Mouse (Mus musculus) neutrophil, adult 5-6 weeks (primary cell): ENCODE data around the gene Chrm1. TPM values are rescaled to one million over a fixed set of nuclear protein-coding genes. Genes with fewer than 3 reads are reported as not detected.

ENCODE experiments used
- ATAC-seq: fragments of 151-379, 151-347 bp; 2 replicates; pipeline ENCODE4 v1.8.0; 2017; ENCODE audit warnings: mild to moderate bottlenecking, moderate TSS enrichment; ENCODE audit not compliant: insufficient number of reproducible peaks, poor library complexity, low FRiP score, severe bottlenecking; ENCODE audit errors: extremely low read depth
- total RNA-seq: library from RNA; stranded (forward); fragments of 200-1000 nt; gene quantifications from 2 replicates; pipeline ENCODE4 v1.2.3, GENCODE M21; 2017

Chrm1 gene
- total RNA-seq, 1 experiment from 2014 or later, result not detected

DNA sequence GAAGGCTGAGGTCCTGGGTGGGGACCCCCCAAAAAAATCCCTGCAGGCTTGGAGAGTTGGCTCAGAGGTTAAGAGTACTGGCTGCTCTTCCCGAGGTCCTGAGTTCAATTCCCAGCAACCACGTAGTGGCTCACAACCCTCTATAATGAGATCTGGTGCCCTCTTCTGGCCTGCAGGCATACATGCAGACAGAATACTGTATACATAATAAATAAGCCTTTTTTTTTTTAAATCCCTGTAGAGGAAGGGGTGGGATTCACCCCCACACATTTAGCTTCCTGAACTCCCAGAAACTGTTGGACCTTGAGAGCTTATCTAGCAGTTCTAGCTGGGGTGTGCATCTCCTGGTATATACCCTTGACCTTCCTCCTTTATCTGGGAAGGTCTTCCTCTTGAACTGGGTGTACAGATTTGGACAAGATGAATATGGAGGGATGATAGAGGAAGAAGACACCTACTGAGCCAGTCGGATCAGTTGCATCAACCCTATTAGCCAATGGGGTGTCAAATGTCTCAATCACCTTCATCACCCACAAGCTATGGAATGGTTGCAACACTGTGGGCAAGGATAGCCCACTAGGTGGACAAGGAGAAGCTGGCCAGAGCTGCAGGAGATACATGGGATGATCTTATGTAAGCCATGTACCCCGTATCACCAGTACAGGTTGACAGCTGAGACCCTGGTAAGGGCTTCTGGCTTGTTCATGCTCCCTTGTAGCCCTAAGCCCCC lies 18.2 kb downstream of the Chrm1 start:
- no peak for ATAC-seq

DNA sequence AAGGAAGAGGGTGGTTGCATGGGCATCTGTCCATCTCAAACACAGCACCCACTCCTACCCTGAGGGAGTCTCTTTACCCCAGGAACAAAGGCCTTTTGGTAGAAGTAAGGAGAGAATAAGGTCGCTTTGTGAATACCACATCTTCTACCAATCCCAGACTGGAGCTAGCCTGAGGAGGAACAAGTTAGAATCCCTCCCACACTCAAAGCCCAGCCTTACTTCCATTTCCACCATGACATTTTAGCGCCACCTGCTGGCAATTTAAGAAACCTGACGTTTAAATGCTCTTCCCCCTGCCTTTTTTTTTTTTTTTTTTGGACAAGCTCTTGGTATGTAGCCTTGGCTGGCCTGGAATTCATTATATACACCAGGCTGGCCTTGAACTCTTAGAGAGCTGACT lies 19.4 kb downstream of the Chrm1 start:
- peak; percentile 51 for ATAC-seq

DNA sequence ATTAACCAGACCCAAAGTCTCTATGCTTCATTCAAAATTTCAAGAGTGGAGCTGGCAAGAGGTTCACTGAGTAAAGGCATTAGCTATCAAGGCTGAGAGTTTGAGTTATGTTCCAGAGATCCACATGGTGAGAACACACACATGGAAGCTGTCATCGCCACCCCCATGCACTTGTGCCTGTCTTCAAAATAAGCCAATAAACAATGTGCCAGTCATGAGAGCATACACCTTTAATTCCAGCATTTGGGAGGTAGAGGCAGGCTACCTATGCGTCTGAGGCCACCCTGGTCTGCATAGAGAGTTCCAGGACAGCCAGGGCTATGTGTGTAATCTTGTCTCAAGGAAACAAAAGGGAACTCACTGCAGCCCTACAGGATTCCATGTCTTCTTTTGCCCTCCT lies 20.0 kb downstream of the Chrm1 start:
- ATAC-seq, result no peak

DNA sequence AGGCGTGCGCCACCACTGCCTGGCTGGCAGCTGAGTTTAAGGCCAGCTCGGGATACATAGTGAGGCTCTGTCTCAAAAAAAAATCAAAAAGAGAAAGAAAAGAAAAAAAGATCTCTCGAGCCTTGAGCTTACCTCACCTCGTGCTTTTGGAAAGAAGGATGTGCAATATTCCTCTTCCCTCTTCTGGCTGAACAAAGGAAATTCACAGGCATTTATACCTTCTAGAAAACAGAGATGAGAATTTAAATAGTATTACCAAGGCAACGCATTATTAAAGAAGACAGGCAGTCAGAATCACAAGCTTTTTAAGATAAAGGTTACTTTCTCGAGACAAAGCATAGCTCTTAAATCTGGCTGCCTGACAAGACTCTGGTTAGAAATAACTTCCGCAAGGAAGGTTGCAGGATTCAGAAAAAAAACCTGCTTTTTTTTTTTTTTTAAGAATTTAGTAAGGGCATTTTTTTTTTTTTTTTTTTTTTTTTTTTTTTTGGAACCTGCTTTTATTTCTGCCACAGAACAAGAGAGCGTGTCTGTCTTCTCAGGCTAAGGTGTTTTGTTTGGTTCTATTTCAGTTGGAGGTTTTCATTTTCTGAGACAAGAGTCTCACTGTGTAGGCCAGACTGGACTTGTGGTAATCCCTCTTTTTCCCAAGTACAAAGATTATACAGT lies 28.4 kb downstream of the Chrm1 start:
- no peak for ATAC-seq

DNA sequence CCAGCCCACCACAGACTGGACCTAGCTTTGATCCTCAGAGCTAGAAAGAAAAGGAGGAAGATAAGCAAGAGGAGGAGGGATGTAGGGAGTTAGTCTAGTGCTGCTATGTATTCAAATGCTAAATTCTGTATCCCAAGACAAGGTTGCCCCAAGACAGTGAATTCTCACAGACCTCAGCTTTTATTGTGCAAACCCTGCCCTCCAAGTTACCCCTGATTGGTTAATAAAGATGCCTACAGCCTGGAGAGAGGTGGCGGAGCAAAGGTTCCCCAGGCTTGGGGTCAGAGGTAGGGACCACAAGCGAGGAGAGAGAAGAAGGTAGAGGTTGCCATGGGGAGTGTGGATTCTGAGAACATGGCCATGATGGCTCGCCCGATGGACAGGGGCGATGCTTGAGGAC lies 29.2 kb downstream of the Chrm1 start:
- no peak for ATAC-seq

DNA sequence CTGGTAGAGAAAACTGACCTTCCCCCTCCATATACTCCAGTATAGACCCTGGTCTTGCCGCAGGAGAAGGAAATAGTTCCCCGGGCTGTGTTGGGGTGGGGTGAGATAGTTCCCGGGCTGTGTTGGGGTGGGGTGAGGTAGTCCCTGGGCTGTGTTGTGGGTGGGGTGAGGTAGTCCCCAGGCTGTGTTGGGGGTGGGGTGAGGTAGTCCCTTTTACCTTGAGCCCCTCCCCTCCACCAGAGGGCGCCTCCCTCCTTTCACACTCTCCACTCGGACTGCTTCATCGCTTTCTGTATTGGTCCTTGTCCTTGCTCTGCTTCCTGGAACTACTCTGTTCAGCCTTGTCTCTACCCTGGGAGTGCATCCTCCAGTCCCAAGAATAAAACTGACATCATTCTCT lies 31.7 kb downstream of the Chrm1 start:
- peak; percentile 63 for ATAC-seq

DNA sequence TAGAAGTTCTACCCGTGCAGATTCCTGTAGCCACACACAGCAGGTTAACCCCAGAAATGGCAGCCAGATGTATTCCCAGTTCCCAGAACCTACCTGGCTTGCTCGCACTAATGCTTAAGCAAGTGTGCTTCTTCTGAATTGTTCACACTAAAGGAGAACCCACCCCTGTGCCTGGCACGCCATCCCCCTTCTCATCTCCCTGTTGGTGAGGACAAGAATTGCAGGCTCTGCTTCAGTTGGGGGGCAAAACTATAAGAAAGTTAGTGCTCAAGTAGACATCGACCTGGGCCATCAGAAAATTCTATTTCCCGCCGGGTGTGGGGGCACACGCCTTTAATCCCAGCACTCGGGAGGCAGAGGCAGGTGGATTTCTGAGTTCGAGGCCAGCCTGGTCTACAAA lies 36.1 kb downstream of the Chrm1 start:
- ATAC-seq, result no peak

DNA sequence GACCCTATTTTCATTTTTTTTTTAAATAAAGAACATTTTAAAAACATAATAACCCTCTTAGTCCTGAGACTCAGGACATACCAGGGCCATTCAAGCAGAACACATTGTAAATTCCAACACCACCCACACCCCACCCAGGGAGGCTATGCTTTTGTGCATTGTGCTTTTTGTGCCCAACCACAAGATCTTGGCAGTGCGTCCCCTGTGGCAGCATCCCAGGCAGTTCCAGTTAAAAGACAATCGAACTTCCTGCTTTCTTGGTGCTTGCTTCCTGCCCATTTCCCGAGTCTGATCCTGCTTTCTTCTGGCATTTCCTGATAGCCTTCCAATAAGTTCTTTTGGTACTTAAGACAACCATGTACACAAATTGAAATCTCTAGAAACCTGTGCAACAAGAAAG lies 38.9 kb downstream of the Chrm1 start:
- ATAC-seq, result no peak

DNA sequence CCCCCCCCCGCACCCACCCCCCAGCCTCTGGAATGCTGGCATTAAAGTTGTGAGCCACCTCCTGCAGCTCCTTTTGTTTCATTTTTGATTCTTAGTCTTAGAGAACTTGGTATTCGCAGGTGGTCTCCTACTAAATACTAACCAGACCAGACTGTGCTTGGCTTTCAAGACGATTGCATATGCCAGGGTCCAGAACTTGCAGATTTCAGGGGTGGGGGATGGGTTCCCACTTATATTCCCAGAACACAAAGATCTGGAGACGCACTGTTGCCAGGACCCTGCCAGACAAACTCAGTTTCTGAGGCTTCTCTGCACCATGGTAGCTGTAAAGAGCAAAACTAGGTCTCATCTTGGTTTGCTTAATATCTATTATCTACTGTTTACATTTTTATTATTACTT lies 40.0 kb downstream of the Chrm1 start:
- no peak for ATAC-seq

DNA sequence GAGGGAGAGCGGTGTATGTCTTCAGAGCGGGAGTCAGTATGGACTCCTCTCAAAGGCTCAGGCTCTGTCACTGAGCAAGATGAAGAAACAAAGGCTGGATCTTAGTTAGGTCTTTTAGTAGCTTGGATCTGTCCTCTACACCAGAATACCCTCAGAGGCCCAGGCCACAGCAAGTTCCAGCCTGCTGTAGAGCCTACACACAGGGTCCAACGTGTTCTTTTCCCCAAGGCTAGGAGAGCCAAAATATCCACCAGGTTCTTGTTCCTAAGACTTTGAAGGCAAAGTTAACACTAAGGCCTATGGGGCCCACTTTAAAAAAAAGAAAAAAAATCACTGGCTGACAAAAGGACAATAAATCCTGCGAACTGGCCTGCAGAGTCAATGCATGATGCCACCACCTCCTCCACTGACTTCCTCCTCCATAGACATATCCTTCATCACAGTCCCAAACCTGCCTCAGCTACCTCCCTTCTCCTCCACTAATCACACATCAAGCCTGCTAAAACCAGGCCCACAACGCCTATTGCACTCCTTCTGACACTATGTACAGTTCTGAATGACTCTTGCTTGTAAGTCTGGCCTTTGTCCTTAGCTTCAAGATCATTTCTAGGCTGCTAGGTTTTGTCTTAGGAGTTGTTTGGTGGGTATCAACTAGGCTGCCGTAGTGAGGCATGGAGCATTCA lies 41.6 kb downstream of the Chrm1 start:
- ATAC-seq, result no peak

DNA sequence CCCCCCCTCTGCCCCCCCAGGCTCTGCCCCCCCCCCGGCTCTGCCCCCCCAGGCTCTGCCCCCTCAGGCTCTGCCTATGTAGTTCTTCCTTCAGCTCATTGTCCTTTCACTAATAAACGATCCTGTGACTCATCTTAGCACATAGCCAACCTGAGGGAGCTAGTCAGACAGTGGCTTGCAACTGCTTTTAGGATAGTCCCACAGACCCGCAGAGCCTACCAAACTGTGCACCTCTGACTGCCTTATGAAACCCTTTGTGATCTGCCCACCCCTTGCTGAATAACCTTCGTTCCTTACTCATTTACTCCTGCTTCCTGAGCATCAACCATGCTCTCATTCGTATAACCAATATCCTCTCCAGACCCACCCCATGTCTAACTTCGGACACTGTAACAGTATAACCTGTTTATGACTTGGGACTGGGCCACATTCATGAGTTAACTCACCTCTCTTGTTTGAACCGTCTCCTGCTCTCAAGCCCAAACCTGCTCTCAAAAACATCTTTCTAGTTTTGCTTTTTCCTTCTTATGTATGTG lies 42.6 kb downstream of the Chrm1 start:
- ATAC-seq, result no peak

DNA sequence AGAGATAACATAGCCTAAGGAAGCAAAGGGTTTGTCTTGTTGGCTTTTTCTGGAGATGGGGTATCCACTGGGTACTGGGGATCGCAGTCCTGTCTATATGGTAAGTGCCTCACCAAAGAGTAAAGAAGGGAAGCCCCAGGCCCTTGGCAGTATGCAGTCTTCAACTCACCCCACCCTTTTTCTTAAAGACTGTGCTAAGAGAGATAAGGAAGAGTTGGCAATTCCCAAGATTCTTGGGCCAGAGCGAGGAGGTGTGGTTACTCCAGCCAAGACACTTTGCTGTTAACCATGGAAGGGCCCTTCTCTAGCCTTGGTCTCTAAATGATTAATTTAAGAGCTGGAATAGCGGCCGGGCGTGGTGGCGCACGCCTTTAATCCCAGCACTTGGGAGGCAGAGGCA lies 43.3 kb downstream of the Chrm1 start:
- ATAC-seq, result no peak

DNA sequence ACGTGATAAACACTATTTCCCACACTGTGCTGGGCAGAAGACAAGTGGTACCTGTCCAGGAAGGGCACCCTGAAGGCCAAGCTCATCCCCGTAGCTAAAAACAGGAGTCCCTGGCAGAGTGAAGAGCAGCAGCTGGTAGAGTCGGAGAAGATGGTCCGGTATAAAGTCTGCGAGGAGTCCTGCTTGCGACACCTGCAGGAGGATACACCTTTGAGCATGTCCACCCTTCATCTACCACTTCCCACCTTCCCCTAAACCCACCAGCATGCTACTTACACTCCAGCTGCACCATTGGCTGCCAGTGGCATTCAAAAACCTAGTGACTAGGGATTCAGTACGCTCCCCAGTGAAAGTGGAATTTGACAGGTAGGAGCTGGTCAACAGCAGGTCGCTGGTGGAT lies 45.4 kb downstream of the Chrm1 start:
- ATAC-seq, result no peak

DNA sequence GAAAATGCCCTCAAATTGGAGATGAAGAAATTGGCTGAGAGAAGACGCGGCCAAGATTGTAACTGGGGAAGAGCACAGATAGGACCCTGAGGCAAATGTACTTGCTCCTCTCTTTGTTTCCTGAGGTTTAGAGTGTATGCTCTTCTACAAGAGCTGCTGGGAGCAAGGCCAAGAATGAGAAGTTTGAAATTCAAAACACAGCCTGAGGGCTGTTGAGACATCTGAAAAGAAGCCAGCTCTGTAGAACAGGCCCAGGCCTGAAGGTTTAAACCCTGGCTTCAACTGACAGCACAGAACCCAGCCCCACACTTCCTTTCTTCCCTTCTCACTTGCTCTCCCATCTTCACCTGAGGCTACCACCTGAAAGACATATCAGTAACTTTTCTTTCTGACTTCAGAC lies 46.5 kb downstream of the Chrm1 start:
- no peak for ATAC-seq

DNA sequence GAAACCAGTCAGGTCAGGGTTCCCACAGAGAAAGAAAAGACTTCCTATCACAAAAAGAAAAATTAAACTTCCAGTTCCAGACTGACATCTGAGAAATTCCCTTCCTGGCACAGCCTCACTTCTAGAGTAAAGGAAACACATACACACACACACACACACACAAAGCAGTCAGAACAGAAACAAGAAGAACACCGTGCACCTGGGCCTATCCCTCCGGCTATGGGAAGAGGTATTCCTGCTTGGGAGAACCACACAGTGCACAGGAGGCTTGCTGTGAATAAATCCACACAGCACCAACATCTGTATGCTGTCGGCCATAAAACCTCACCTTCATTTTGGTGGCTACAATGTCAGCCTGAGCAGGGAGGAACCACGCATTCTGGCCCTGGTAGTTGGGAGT lies 47.9 kb downstream of the Chrm1 start:
- no peak for ATAC-seq

DNA sequence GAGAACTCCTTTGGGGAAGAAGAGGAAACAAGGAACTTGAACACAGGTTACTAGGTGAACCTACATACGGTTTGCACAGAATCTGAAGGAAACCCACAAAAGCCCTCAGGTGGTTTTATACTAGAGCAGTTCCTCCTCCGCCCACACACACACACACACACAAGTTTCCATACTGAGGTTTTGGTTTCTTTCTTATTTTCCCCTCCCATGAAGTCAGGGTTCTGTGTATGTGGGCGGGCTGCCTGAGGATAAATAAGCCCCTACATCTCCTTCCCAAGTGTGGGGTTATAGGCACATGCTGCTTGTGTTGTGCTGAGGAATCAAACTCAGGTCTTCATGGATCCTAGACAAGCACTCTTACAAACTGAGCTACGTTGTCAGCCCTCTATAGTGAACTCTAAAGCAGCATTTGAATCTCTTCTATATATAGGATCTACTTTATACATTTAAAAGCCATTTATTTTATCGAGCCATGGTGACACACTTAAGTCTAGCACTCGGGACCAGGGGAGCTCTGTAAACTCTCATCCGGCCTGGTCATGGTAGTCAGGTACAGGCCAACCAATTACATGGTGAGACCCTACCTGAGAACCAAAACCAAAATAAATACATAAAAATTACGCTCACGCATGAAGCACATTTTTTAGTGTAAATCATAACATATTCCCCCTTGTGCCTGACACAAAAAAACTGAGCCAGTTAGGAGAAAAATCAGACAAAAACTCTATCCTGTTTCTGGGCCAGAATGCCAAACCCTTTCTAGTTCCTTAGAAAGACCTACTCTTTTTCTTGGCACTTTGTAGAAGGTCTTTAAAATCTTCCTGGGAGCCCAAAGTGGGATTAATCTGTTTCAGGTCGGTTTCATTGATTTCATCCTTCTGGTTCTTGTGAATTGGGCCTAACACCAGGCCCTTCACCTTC lies 48.6 kb downstream of the Chrm1 start:
- peak; percentile 28; the same call in 1 of the 2 replicates for ATAC-seq

DNA sequence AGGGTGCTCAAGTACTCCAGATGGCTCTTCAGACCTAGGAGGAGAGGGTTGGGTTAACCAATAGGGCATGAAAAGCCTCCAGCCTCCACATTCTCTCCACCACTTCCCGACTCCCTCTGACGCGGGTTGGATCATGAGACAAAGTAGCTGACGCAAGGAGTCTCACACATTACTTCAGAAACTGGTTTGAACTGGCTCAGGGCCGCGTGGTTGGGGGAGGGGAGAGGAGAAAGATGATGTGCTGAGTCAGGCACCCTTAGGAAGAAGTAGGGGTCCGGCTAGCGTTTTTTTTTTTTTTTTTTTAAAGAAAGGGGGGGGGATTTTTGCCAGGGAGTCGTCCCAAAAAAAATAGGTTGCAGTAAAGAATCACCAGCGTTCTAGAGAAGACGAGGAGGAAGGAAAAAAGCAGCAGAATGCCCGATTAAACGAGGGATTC lies 49.3 kb downstream of the Chrm1 start:
- ATAC-seq, result peak; percentile 37; the same call in 1 of the 2 replicates

DNA sequence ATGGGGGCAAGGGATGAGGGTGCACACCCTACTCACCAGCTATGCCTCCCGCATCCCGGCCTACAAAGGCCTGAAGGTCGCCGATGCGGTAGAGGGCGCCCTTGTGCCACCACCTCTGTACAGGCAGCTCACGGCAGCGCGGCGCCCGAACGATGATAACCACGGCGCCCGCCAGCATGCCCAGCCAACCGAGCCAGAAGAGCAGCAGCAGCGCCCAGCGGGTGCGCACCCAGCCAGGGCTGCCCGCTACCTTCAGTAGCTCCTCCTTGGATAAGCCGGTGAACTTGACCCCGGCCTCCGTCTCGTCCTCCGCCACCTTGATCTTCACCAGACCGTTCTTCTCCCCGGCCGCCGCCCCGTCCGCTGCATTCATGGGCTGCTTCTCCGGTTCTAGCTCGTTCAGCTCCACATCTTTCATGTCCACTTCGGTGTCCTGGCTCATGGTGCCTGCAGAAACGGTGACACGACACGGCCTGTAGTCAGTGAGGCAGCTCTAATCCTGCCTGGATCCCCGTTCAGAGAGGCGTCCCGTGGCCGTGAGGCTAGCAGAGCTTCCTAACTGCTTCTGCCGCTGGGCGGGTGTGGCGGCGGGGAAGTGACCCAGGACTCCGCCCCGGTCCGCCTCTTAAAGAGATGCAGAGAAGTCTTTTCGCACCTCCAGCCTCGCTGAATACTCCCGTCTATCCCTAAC lies 49.9 kb downstream of the Chrm1 start:
- ATAC-seq, result peak; percentile 86
